Mouse (Mus musculus) thymus, adult 18-20 months (tissue): Measurements from ENCODE around the gene Spg7.
"Not testable (repeated sequence)": the region's sequence is repeated elsewhere in the genome, so short reads cannot be mapped to it uniquely, and the experiment has no call there.

Source experiments
- DNase-seq, 2 experiments: peaks; one replicate each; pipeline ENCODE4 v3.0.0; 2022; ENCODE audit warnings: mixed read lengths in 2 of 2

Spg7 gene

GRCm38 (mm10) chr8:123041774-123042105 is 21.0 kb upstream of the Spg7 start:
- DNase-seq = peak in 1 of 2 experiments; percentile 30

GRCm38 (mm10) chr8:123042158-123042973 is 20.4 kb upstream of the Spg7 start, which contains the start of gene Ankrd11:
Ankrd11 (minus strand) TSS chr8:123042277.
- DNase-seq = peak; percentile 100

GRCm38 (mm10) chr8:123042974-123043625 is 19.6 kb upstream of the Spg7 start:
- no peak for DNase-seq

- no peak for DNase-seq
These were observed 18.8 kb upstream of the Spg7 start for GRCm38 (mm10) chr8:123043941-123044340.

- not testable (repeated sequence) for DNase-seq
These were observed 17.9 kb upstream of the Spg7 start for GRCm38 (mm10) chr8:123044743-123045425.

GRCm38 (mm10) chr8:123046706-123047105 is 16.0 kb upstream of the Spg7 start:
- DNase-seq = no peak

- no peak for DNase-seq
These were observed 14.9 kb upstream of the Spg7 start for GRCm38 (mm10) chr8:123047827-123048226.

- DNase-seq = no peak
These were observed 14.3 kb upstream of the Spg7 start for GRCm38 (mm10) chr8:123048402-123048801.

- no peak for DNase-seq
These were observed 11.3 kb upstream of the Spg7 start for GRCm38 (mm10) chr8:123051458-123051857.

GRCm38 (mm10) chr8:123064072-123064471 is 1.3 kb downstream of the Spg7 start:
- DNase-seq = no peak

GRCm38 (mm10) chr8:123064809-123065213 is 2.1 kb downstream of the Spg7 start:
- DNase-seq = peak in 1 of 2 experiments; percentile 39

GRCm38 (mm10) chr8:123065214-123066100 is 2.7 kb downstream of the Spg7 start:
- peak; percentile 90 to 93 for DNase-seq

GRCm38 (mm10) chr8:123066101-123066683 is 3.5 kb downstream of the Spg7 start:
- DNase-seq = no peak

GRCm38 (mm10) chr8:123071176-123071575 is 8.4 kb downstream of the Spg7 start:
- no peak for DNase-seq

GRCm38 (mm10) chr8:123077213-123077612 is 14.5 kb downstream of the Spg7 start:
- no peak for DNase-seq

GRCm38 (mm10) chr8:123082993-123083392 is 20.3 kb downstream of the Spg7 start:
- no peak for DNase-seq

GRCm38 (mm10) chr8:123083610-123084009 is 20.9 kb downstream of the Spg7 start:
- DNase-seq = no peak

- DNase-seq = no peak
These were observed 24.5 kb downstream of the Spg7 start for GRCm38 (mm10) chr8:123087289-123087688.

GRCm38 (mm10) chr8:123097216-123097615 is 34.5 kb downstream of the Spg7 start:
- DNase-seq = no peak

- peak; percentile 32 to 50 for DNase-seq
These were observed 35.2 kb downstream of the Spg7 start for GRCm38 (mm10) chr8:123097786-123098584.

GRCm38 (mm10) chr8:123100288-123100687 is 37.5 kb downstream of the Spg7 start:
- no peak for DNase-seq
